Mouse (Mus musculus) embryonic facial prominence, embryonic 11.5 days (tissue): ENCODE data around the gene Aloxe3. TPM values are rescaled to one million over a fixed set of nuclear protein-coding genes. Genes with fewer than 3 reads are reported as not detected.

Experiments
- ATAC-seq: fragments of 200-750 bp; cut with Nextera tagmentation; replicated peaks from 2 replicates; pipeline ENCODE4 v1.8.0; 2017; ENCODE audit warnings: low read depth; ENCODE audit not compliant: insufficient number of reproducible peaks, low FRiP score, low TSS enrichment
- DNase-seq: peaks from one replicate; pipeline ENCODE4 v3.0.0-alpha.2; 2015; ENCODE audit warnings: low spot score
- H3K27ac ChIP-seq: fragments of 300-500 bp; sonication (generic); replicated peaks from 2 replicates; pipeline ENCODE4 v1.5.1; 2014; ENCODE audit warnings: mild to moderate bottlenecking, low read depth, low read length, control low read depth
- H3K27me3 ChIP-seq: fragments of 300-500 bp; sonication (generic); 2 replicates; pipeline ENCODE4 v1.6.1; 2014; ENCODE audit warnings: mild to moderate bottlenecking, low read length, moderate library complexity, mixed read lengths; ENCODE audit not compliant: control insufficient read depth, insufficient read depth
- H3K36me3 ChIP-seq: fragments of 300-500 bp; sonication (generic); replicated peaks from 2 replicates; pipeline ENCODE4 v1.6.1; 2014; ENCODE audit warnings: low read depth, mild to moderate bottlenecking, low read length, moderate library complexity, mixed read lengths; ENCODE audit not compliant: control insufficient read depth, insufficient read depth
- H3K4me1 ChIP-seq: fragments of 300-500 bp; sonication (generic); 2 replicates; pipeline ENCODE4 v1.6.1; 2014; ENCODE audit warnings: low read length, mixed read lengths; ENCODE audit not compliant: control insufficient read depth, insufficient read depth
- H3K4me2 ChIP-seq: fragments of 300-500 bp; sonication (generic); 2 replicates; pipeline ENCODE4 v1.6.1; 2014; ENCODE audit warnings: low read depth, mild to moderate bottlenecking, control low read depth, low read length, moderate library complexity
- H3K4me3 ChIP-seq: fragments of 300-500 bp; sonication (generic); 2 replicates; pipeline ENCODE4 v1.5.1; 2014; ENCODE audit warnings: low read depth, low read length, control low read depth
- H3K9ac ChIP-seq: fragments of 300-500 bp; sonication (generic); replicated peaks from 2 replicates; pipeline ENCODE4 v1.6.1; 2014; ENCODE audit warnings: mild to moderate bottlenecking, control low read depth, low read length
- H3K9me3 ChIP-seq: fragments of 300-500 bp; sonication (generic); replicated peaks from 2 replicates; pipeline ENCODE4 v1.6.1; 2016; ENCODE audit warnings: mild to moderate bottlenecking, low read length, inconsistent platforms, mixed read lengths; ENCODE audit not compliant: control insufficient read depth
- WGBS: fragments of 180-500 bp; shearing (Covaris S2); extraction: QIAGEN DNeasy Blood & Tissue Kit; methylation state at CpG from one replicate; pipeline ENCODE4 v1.1.7; 2014; 5-methylcytosine and 5-hydroxymethylcytosine counted together
- polyA plus RNA-seq: library from polyadenylated mRNA; unstranded; fragments of >200 nt; fragmentation: Nextera tagmentation; extraction: Ambion mirVana; gene quantifications from 2 replicates; pipeline ENCODE4 v1.2.1, GENCODE M21; 2014

Gene Aloxe3
- polyA plus RNA-seq, 1 experiment from 2014 or later: 0.25 TPM

DNA sequence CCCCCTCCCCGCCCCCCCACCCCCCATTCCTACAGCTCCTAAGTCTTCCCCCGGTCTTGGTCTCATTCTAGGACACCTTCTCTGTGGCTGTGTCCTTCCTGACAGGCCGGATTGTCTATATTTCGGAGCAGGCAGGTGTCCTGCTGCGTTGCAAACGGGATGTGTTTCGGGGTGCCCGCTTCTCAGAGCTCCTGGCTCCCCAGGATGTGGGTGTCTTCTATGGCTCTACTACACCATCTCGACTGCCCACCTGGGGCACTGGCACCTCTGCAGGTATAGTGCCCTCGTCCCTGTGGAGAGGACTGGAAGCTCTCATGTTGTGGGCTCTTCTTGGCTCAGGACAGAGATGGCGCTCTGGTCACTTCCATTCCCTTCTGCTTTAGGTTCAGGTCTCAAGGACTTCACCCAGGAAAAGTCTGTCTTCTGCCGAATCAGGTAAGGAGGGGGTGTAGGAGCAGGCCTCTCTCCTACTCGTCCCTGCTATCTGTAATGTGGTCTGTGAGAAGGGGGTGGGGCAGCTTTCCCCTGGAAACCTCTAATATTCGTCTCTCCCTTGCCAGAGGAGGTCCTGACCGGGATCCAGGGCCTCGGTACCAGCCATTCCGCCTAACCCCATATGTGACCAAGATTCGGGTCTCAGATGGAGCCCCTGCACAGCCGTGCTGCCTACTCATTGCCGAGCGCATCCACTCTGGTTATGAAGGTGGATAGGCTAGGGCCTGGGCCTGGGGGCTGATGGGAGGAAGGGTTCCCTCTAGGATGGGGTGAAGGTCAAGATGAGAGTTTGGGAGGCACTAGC lies 23.9 kb upstream of the Aloxe3 start:
- H3K27me3 ChIP-seq: no peaks in the 10 kb centered on the region
- H3K27ac ChIP-seq: no peak overlapping the region
- no peak overlapping the region for H3K9ac ChIP-seq
- ATAC-seq (no peak), DNase-seq (no peak)
- H3K9me3 ChIP-seq: no peaks in the 10 kb centered on the region
- peaks cover 9% of the 10 kb centered on the region for H3K36me3 ChIP-seq
- no peak overlapping the region for H3K4me2 ChIP-seq
- H3K4me1 ChIP-seq: peaks cover 16% of the 10 kb centered on the region
- WGBS: 91% methylated on average over 21 of the region's 21 CpGs
- no peak overlapping the region for H3K4me3 ChIP-seq

DNA sequence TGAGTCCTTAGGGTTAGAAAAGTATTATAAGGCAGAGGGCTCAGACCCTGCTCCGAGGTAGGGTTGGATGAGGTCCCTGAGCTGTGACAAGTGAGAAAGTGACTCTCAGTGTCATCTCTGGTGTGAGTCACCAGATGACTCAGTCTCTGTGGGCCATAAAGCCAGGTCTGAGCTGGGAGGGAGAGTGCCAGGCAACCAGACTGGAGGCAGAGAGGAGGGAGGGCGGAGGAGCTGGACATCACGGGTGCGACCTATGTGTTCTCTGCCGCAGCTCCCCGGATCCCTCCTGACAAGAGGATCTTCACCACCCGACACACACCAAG lies 23.3 kb upstream of the Aloxe3 start:
- no peak overlapping the region for H3K4me2 ChIP-seq
- H3K27ac ChIP-seq: no peak overlapping the region
- ATAC-seq (no peak), DNase-seq (no peak)
- no peaks in the 10 kb centered on the region for H3K9me3 ChIP-seq
- H3K36me3 ChIP-seq: peaks cover 10% of the 10 kb centered on the region
- H3K4me3 ChIP-seq: no peak overlapping the region
- no peak overlapping the region for H3K9ac ChIP-seq
- peaks cover 16% of the 10 kb centered on the region for H3K4me1 ChIP-seq
- no peaks in the 10 kb centered on the region for H3K27me3 ChIP-seq
- 91% methylated on average over 7 of the region's 7 CpGs for WGBS

DNA sequence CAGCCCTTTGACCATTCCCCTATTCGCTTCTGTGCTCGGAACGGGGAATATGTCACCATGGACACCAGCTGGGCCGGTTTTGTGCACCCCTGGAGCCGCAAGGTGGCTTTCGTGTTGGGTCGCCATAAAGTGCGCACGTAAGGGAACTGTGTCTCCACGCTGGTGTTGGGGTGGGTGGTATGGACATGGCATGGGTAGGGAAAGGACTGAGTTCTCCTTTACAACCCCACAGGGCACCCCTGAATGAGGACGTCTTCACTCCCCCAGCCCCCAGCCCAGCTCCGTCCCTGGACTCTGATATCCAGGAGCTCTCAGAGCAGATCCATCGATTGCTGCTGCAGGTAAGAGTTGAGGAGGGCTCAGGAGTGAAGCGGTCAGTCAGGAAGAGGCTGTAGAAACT lies 22.6 kb upstream of the Aloxe3 start:
- Histone ChIP-seq H3K4me3 (no peak overlapping the region), H3K27ac (no peak overlapping the region), H3K36me3 (peaks cover 17% of the 10 kb centered on the region), H3K4me2 (no peak overlapping the region), H3K9ac (no peak overlapping the region), H3K9me3 (no peaks in the 10 kb centered on the region), H3K27me3 (no peaks in the 10 kb centered on the region), H3K4me1 (peaks cover 10% of the 10 kb centered on the region)
- ATAC-seq (no peak), DNase-seq (no peak)
- WGBS: 96% methylated on average over 14 of the region's 14 CpGs

DNA sequence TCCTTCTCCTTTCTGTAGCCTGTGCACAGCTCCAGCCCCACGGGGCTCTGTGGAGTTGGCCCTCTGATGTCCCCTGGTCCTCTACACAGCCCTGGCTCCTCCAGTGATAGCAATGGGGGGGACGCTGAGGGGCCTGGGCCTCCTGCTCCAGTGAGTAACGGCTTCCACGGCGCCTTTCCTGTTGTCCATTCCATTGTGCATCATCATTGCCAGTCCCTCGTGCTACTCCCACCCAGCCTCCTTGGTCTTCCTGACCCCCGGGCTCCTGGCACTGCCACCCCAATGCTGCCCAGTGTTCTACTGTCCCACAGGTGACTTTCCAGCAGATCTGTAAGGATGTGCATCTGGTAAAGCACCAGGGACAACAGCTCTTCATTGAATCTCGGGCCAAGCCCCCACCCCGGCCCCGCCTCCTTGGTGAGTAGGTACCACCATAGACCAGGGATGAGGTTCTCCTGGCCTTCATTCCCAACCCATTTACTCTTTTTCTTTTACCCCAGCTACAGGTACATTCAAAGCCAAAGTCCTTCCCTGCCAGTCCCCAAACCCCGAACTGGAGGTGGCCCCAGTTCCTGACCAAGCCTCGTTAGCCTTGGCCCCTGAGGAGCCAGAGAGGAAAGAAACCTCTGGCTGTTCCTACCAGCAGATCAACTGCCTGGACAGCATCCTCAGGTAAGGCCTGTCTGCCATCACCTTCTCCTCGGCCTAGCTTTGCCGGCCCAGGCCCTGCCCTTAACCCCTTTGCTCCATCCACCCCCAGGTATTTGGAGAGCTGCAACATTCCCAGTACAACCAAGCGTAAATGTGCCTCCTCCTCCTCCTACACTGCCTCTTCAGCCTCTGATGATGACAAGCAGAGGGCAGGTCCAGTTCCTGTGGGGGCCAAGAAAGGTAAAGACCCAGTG lies 21.9 kb upstream of the Aloxe3 start:
- Histone ChIP-seq H3K27ac (no peak overlapping the region), H3K27me3 (no peaks in the 10 kb centered on the region), H3K9ac (no peak overlapping the region), H3K4me3 (no peak overlapping the region), H3K4me2 (no peak overlapping the region), H3K9me3 (no peaks in the 10 kb centered on the region), H3K36me3 (peaks cover 17% of the 10 kb centered on the region), H3K4me1 (peaks cover 5% of the 10 kb centered on the region; the same call in 1 of the 2 replicates)
- ATAC-seq (no peak), DNase-seq (no peak)
- 94% methylated on average over 15 of the region's 15 CpGs for WGBS

DNA sequence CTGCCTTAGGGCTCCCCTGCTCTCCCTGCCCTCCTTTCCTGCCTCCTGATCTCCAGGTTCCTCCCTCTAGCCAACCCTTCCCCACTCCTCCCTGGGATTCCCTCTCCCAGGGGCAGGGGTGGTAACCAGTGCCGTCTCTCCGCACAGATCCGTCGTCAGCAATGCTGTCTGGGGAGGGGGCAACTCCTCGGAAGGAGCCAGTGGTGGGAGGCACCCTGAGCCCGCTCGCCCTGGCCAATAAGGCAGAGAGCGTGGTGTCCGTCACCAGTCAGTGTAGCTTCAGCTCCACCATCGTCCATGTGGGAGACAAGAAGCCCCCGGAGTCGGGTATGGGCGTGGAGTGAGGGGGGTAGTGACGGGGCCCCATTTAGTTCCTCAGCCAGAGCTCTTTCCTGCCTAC lies 21.2 kb upstream of the Aloxe3 start:
- no peak for ATAC-seq
- Histone ChIP-seq H3K27ac (no peak overlapping the region), H3K4me3 (no peak overlapping the region), H3K9me3 (no peaks in the 10 kb centered on the region), H3K4me1 (peaks cover 5% of the 10 kb centered on the region; the same call in 1 of the 2 replicates), H3K27me3 (no peaks in the 10 kb centered on the region), H3K36me3 (peaks cover 19% of the 10 kb centered on the region), H3K9ac (no peak overlapping the region), H3K4me2 (no peak overlapping the region)
- no peak for DNase-seq
- WGBS: 93% methylated on average over 14 of the region's 14 CpGs

DNA sequence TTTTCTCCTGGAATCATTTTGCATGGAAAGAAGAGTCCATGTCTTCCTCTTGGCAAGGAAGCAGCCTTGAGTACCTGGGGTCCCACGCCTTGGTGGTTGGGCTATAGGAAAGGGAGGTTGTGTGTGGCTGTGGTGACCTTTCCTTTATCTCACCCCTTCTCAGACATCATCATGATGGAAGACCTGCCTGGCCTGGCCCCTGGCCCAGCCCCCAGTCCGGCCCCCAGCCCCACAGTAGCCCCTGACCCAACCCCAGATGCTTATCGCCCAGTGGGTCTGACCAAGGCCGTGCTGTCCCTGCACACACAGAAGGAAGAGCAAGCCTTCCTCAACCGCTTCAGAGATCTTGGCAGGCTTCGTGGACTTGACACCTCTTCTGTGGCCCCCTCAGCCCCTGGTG lies 20.5 kb upstream of the Aloxe3 start:
- DNase-seq (no peak), ATAC-seq (no peak)
- Histone ChIP-seq H3K4me2 (no peak overlapping the region), H3K4me3 (no peak overlapping the region), H3K36me3 (peaks cover 19% of the 10 kb centered on the region), H3K4me1 (peaks cover 2% of the 10 kb centered on the region; the same call in 1 of the 2 replicates), H3K27me3 (no peaks in the 10 kb centered on the region), H3K9me3 (no peaks in the 10 kb centered on the region), H3K9ac (no peak overlapping the region), H3K27ac (no peak overlapping the region)
- 89% methylated on average over 6 of the region's 6 CpGs for WGBS

DNA sequence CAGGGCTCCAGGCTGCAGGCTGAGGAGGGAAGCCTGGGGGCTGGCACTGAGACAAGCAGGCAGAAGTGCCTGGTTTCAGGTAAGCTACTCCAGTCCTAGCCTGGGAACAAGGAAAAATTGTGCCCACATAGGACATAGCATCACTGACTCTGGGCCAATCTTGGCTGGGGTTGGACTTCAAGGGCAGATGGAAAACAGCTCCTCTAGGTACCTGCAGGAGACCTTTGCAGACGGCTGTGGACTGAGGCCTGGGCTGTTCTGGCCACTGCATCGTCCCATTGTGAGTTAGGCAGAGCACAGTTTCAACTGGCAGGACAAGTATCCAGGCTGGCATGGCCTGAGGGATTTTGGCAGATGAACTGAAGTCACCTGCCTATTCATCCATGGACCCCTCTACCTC lies 19.9 kb upstream of the Aloxe3 start:
- H3K36me3 ChIP-seq: peaks cover 19% of the 10 kb centered on the region
- no peak overlapping the region for H3K4me3 ChIP-seq
- no peak overlapping the region for H3K9ac ChIP-seq
- H3K27me3 ChIP-seq: no peaks in the 10 kb centered on the region
- no peaks in the 10 kb centered on the region for H3K9me3 ChIP-seq
- DNase-seq (no peak), ATAC-seq (no peak)
- H3K4me2 ChIP-seq: no peak overlapping the region
- H3K4me1 ChIP-seq: no peaks in the 10 kb centered on the region
- 92% methylated on average over 2 of the region's 2 CpGs for WGBS
- no peak overlapping the region for H3K27ac ChIP-seq

DNA sequence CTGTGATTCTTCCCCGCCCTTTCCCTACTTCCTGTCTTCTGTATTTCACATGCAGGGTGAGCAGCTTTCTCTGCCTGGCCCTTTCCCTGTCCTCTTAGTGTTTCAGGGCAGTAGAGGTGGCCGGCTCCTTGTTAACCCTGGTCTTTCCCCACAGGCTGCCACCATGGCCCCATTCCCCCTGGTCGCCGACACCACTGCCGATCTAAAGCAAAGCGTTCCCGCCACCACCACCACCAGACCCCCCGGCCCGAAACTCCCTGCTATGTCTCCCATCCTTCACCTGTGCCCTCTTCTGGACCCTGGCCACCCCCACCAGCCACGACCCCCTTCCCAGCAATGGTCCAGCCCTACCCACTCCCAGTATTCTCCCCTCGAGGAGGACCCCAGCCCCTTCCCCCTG lies 19.4 kb upstream of the Aloxe3 start:
- H3K4me2 ChIP-seq: no peak overlapping the region
- no peak overlapping the region for H3K4me3 ChIP-seq
- H3K27me3 ChIP-seq: no peaks in the 10 kb centered on the region
- H3K9ac ChIP-seq: no peak overlapping the region
- H3K9me3 ChIP-seq: no peaks in the 10 kb centered on the region
- no peak for DNase-seq
- ATAC-seq: no peak
- WGBS: 89% methylated on average over 11 of the region's 11 CpGs
- H3K27ac ChIP-seq: no peak overlapping the region
- H3K4me1 ChIP-seq: no peaks in the 10 kb centered on the region
- H3K36me3 ChIP-seq: peaks cover 19% of the 10 kb centered on the region
